ENCODE assay signal across 17 mouse cellular contexts in genomic region chr3:86181107-86181506, GRCm38 (mm10).
"Had no signal": no experiment of that assay in that cellular context is flagged by ENCODE, and none has a peak within 500 bp of the region (broad histone marks: within the 10 kb centered on the region; RNA-seq: fewer than 3 reads in every experiment).

No protein-coding gene starts in this region.

- H3K36me3 ChIP-seq: lung, embryonic 15.5 days; midbrain, embryonic 13.5 days; midbrain, embryonic 15.5 days; neural tube, embryonic 12.5 days had no signal

- H3K4me1 ChIP-seq: lung, embryonic 15.5 days; midbrain, embryonic 13.5 days; midbrain, embryonic 15.5 days; neural tube, embryonic 12.5 days had no signal

- H3K9ac ChIP-seq: liver, postnatal 0 days; lung, embryonic 15.5 days; midbrain, embryonic 13.5 days; midbrain, embryonic 15.5 days; neural tube, embryonic 12.5 days had no signal

- H3K27me3 ChIP-seq: lung, embryonic 15.5 days; megakaryocyte, embryonic 14.5 days; midbrain, embryonic 13.5 days; midbrain, embryonic 15.5 days; neural tube, embryonic 12.5 days had no signal

- DNase-seq: liver, postnatal 0 days; lung, adult 2 months; lung, postnatal 14 days; lung, postnatal 36 days; right cerebral cortex, postnatal 14 days; spleen, adult 18-20 months; thymus, adult 2 months; thymus, postnatal 25 days; thymus, postnatal 4 days had no signal

- H3K4me3 ChIP-seq: lung, embryonic 15.5 days; megakaryocyte, embryonic 14.5 days; midbrain, embryonic 13.5 days; midbrain, embryonic 15.5 days; neural tube, embryonic 12.5 days had no signal

- H3K27ac ChIP-seq: lung, embryonic 15.5 days; macrophage; midbrain, embryonic 13.5 days; midbrain, embryonic 15.5 days; neural tube, embryonic 12.5 days had no signal

- H3K4me2 ChIP-seq: lung, embryonic 15.5 days; midbrain, embryonic 11.5 days; midbrain, embryonic 13.5 days; midbrain, embryonic 15.5 days; neural tube, embryonic 12.5 days had no signal

- ATAC-seq: liver, postnatal 0 days; lung, postnatal 0 days; midbrain, embryonic 13.5 days; midbrain, embryonic 15.5 days had no signal

- H3K9me3 ChIP-seq: lung, embryonic 15.5 days; megakaryocyte, embryonic 14.5 days; midbrain, embryonic 13.5 days; midbrain, embryonic 15.5 days; neural tube, embryonic 12.5 days had no signal
